Mouse (Mus musculus) midbrain, embryonic 11.5 days (tissue): ENCODE results near the gene Cfap100. TPM values are rescaled to one million over a fixed set of nuclear protein-coding genes. Genes with fewer than 3 reads are reported as not detected.
A peak's percentile ranks its signal among the peaks of the same experiment; 100 is the strongest.

Experiments
- ATAC-seq: fragments of 200-750 bp; cut with Nextera tagmentation; 2 replicates; pipeline ENCODE4 v1.8.0; 2017; ENCODE audit warnings: moderate TSS enrichment, moderate library complexity; ENCODE audit not compliant: low FRiP score
- DNase-seq: peaks from one replicate; pipeline ENCODE4 v3.0.0; 2015; ENCODE audit warnings: low spot score; ENCODE audit errors: missing footprints
- H3K27ac ChIP-seq: fragments of 300-500 bp; sonication (generic); 2 replicates; pipeline ENCODE4 v1.5.1; 2014; ENCODE audit warnings: low read depth, low read length
- H3K27me3 ChIP-seq: fragments of 300-500 bp; sonication (generic); 2 replicates; pipeline ENCODE4 v1.6.1; 2014; ENCODE audit warnings: mild to moderate bottlenecking, low read length, moderate library complexity, mixed read lengths; ENCODE audit not compliant: control insufficient read depth, insufficient read depth
- H3K36me3 ChIP-seq: fragments of 300-500 bp; sonication (generic); 2 replicates; pipeline ENCODE4 v1.6.1; 2014; ENCODE audit warnings: mild to moderate bottlenecking, low read length, moderate library complexity, mixed read lengths; ENCODE audit not compliant: control insufficient read depth, insufficient read depth
- H3K4me1 ChIP-seq: fragments of 300-500 bp; sonication (generic); 2 replicates; pipeline ENCODE4 v1.6.1; 2014; ENCODE audit warnings: low read length; ENCODE audit not compliant: control insufficient read depth, insufficient read depth
- H3K4me2 ChIP-seq: fragments of 300-500 bp; sonication (generic); 2 replicates; pipeline ENCODE4 v1.6.1; 2014; ENCODE audit warnings: mild to moderate bottlenecking, moderate library complexity
- H3K4me3 ChIP-seq: fragments of 300-500 bp; sonication (generic); 2 replicates; pipeline ENCODE4 v1.5.1; 2014; ENCODE audit warnings: low read depth, low read length
- H3K9ac ChIP-seq: fragments of 300-500 bp; sonication (generic); 2 replicates; pipeline ENCODE4 v1.6.1; 2014; ENCODE audit warnings: low read length
- H3K9me3 ChIP-seq: fragments of 300-500 bp; sonication (generic); 2 replicates; pipeline ENCODE4 v1.6.1; 2016; ENCODE audit warnings: low read length; ENCODE audit not compliant: control insufficient read depth
- WGBS: fragments of 180-500 bp; shearing (Covaris S2); extraction: QIAGEN DNeasy Blood & Tissue Kit; methylation state at CpG from one replicate; pipeline ENCODE4 v1.1.7; 2014; 5-methylcytosine and 5-hydroxymethylcytosine counted together
- polyA plus RNA-seq: library from polyadenylated mRNA; unstranded; fragments of >200 nt; fragmentation: Nextera tagmentation; extraction: Ambion mirVana; gene quantifications from 2 replicates; pipeline ENCODE4 v1.2.1, GENCODE M21; 2014

Gene Cfap100
- polyA plus RNA-seq, 1 experiment from 2014 or later: 2.8 TPM

DNA sequence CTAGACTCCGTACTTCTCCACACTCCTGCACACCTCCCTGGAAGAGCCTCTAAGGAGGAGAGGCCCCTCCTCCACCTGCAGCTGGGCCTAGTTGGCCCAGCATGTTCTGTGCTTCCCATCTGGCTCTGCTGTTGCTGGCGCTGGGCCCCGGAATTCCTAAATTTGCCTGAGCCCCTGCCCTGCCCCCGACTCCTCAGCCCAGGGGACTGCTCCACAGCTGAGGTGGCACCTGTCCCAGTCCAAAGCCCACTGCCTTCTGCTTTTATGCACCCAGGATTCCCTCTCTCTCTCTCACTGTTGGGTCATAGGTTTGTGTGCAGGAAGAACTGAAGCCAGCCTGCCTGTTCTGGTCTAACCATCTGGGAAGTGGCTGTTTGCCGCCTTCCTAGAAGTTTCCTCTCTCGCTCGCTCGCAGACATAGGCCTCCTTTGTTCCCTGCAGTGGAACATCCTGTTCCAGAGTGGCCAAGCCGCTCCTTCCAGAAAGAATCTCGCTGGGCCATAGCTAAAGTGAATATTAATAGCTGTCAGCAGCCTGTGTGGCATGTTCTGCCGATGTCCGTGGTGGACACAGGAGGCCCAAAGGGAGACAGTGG is 42.4 kb upstream of the Cfap100 start:
- no peak overlapping the region for H3K27ac ChIP-seq
- no peaks in the 10 kb centered on the region for H3K27me3 ChIP-seq
- no peak overlapping the region for H3K4me3 ChIP-seq
- DNase-seq (no peak), ATAC-seq (no peak)
- no peak overlapping the region for H3K4me2 ChIP-seq
- H3K9me3 ChIP-seq: no peaks in the 10 kb centered on the region
- H3K36me3 ChIP-seq: no peaks in the 10 kb centered on the region
- WGBS: 76% methylated on average over 12 of the region's 12 CpGs
- H3K4me1 ChIP-seq: 0 out of 2 replicates have a peak, but pooled peaks cover 3% of the 10 kb centered on the region
- no peak overlapping the region for H3K9ac ChIP-seq

DNA sequence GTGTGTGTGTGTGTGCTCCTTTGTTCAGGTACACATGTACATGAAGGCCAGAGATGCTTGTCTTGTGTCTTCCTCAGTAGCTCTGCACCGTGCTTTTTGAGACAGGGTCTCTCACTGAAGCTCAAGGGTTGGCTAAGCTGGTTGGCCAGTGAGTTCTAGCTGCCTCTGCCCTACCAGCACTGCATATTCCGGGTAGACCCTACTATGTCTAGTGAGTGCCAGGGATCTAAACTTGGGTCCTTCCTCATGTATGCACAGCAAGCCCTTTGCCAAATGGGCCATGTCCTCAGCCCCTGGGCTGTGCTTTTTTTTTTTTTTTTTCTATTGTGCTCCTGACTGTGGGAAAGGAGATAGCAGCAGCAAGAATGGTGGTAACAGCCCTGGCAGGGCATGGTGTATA is 41.7 kb upstream of the Cfap100 start:
- Histone ChIP-seq H3K36me3 (no peaks in the 10 kb centered on the region), H3K4me3 (no peak overlapping the region), H3K4me1 (no peaks in the 10 kb centered on the region), H3K27ac (no peak overlapping the region), H3K4me2 (no peak overlapping the region), H3K9ac (no peak overlapping the region), H3K27me3 (no peaks in the 10 kb centered on the region), H3K9me3 (no peaks in the 10 kb centered on the region)
- 86% methylated on average over 2 of the region's 2 CpGs for WGBS
- DNase-seq: no peak
- no peak for ATAC-seq

DNA sequence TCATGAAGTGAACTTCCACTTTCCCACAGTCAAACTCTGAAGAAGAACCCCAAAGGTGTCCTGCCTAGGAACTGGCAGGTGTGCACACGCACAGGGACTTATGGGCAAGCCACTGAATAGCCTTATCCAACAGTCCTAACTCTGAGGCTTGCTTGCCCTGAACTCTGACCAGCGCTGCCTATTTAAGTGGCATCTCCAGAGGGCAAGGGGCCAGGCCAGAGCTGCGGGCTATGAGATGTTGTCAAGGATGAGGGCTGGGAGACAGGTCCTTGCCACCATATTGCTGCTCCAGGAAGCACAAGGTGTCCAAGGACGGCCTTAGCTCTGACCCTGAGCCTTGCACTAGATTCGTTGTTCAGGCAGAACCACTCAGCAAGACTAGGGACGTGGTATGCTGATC is 40.4 kb upstream of the Cfap100 start:
- Histone ChIP-seq H3K9ac (no peak overlapping the region), H3K27ac (no peak overlapping the region), H3K27me3 (no peaks in the 10 kb centered on the region; the same call in 1 of the 2 replicates), H3K4me3 (no peak overlapping the region), H3K4me1 (0 out of 2 replicates have a peak, but pooled peaks cover under 1% of the 10 kb centered on the region), H3K4me2 (no peak overlapping the region), H3K36me3 (no peaks in the 10 kb centered on the region), H3K9me3 (no peaks in the 10 kb centered on the region)
- 92% methylated on average over 6 of the region's 6 CpGs for WGBS
- ATAC-seq (no peak), DNase-seq (no peak)

DNA sequence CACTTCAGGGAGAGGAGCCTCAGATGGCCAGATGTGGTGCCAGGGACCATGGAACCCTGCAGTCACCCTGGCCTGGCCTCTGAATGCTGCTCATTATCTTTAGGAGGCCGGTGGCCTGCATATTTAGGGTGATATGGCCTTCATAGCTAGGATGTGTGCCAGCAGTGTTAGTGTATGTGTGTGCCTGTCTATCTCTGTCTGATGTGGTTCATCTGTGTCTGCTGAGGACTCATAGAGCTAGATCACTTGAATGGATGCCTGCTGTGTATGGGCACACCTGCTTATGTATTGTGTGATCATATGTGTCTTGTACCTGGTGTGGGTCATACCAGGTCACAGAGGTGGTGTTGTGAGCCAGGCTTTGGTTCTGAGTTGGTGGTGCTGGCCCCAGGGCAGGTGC is 39.6 kb upstream of the Cfap100 start:
- H3K4me1 ChIP-seq: peaks cover 8% of the 10 kb centered on the region; the same call in 1 of the 2 replicates
- no peaks in the 10 kb centered on the region for H3K36me3 ChIP-seq
- ATAC-seq (no peak), DNase-seq (no peak)
- H3K9me3 ChIP-seq: no peaks in the 10 kb centered on the region
- no peak overlapping the region for H3K4me3 ChIP-seq
- H3K27me3 ChIP-seq: peaks cover 3% of the 10 kb centered on the region; the same call in 1 of the 2 replicates
- no peak overlapping the region for H3K27ac ChIP-seq
- H3K9ac ChIP-seq: no peak overlapping the region
- 81% methylated on average over 1 of the region's 1 CpGs for WGBS
- H3K4me2 ChIP-seq: no peak overlapping the region

DNA sequence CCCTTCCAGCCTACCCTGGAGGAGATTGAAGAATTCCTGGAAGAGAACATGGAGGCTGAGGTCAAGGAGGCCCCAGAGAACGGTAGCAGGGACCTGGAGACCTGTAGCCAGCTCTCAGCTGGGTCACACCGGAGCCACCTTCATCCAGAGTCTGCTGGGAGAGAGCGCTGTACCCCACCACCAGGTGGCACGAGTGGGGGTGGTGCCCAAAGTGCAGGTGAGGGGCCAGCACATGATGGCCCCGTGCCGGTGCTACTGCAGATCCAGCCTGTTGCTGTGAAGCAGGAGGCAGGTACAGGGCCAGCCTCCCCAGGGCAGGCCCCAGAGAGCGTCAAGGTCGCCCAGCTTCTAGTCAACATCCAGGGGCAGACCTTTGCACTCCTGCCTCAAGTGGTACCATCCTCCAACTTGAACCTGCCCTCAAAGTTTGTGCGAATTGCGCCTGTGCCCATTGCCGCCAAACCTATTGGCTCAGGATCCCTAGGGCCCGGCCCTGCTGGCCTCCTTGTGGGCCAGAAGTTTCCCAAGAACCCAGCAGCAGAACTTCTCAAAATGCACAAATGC is 38.3 kb upstream of the Cfap100 start:
- H3K9me3 ChIP-seq: no peaks in the 10 kb centered on the region
- no peak overlapping the region for H3K4me2 ChIP-seq
- H3K4me1 ChIP-seq: peaks cover 14% of the 10 kb centered on the region
- ATAC-seq: no peak
- no peaks in the 10 kb centered on the region for H3K36me3 ChIP-seq
- no peak overlapping the region for H3K9ac ChIP-seq
- H3K4me3 ChIP-seq: no peak overlapping the region
- no peak overlapping the region for H3K27ac ChIP-seq
- WGBS: 91% methylated on average over 12 of the region's 12 CpGs
- peaks cover 10% of the 10 kb centered on the region for H3K27me3 ChIP-seq
- no peak for DNase-seq

DNA sequence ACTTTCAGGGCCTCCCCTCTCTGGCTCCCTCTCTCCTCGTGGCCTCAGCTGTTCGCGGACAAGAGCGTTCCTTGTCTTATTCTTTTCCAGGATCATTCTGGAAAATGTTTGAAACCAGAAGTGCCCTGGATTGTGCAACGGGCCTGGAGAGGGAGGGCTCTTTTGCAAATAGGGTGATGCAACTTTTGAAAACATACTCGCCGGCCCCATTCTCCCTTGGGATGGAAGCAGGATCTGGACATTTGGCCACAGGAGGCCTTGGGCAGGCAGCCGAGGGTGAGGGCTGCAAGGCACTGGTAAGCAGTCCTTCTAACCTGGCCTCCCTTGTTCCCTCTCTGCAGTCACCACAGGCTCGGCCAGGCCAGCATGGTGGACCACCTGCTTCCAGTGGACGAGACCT is 37.5 kb upstream of the Cfap100 start:
- ATAC-seq: no peak
- H3K36me3 ChIP-seq: no peaks in the 10 kb centered on the region
- H3K27me3 ChIP-seq: peaks cover 19% of the 10 kb centered on the region
- WGBS: 87% methylated on average over 10 of the region's 10 CpGs
- peaks cover 14% of the 10 kb centered on the region for H3K4me1 ChIP-seq
- DNase-seq: no peak
- H3K9me3 ChIP-seq: no peaks in the 10 kb centered on the region
- H3K27ac ChIP-seq: no peak overlapping the region
- no peak overlapping the region for H3K4me3 ChIP-seq
- H3K9ac ChIP-seq: no peak overlapping the region
- H3K4me2 ChIP-seq: no peak overlapping the region

DNA sequence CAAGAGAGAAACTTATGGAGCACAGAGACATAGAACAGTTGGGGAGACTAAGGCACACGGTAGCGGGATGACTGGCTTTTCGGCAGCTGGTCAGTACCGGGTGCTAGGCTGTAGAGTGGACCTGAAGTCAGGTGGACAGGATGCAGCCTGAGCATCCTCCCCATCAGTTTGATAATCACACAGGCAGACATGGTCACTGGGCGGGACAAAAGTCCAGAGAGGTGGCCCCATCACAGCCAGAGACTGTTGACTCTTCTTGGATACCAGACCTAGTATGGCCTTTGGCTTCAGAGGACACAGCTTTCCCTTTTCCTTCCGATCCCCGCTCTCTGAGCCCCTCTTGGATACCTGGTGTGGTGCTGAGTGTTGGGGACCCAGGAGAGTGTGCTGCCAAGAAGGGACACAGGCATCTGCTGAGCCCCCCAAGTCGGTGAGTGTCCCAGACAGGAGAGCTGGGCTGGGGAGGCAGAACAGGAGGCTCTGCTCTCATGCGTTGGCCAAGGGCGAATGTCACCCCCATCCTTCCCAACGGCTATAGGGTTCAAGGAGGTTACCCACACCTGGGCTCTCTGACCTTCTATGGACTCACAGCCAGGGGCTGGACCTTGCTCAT is 36.5 kb upstream of the Cfap100 start:
- H3K36me3 ChIP-seq: no peaks in the 10 kb centered on the region
- peaks cover 23% of the 10 kb centered on the region for H3K27me3 ChIP-seq
- H3K27ac ChIP-seq: no peak overlapping the region
- H3K4me3 ChIP-seq: no peak overlapping the region
- H3K9ac ChIP-seq: no peak overlapping the region
- DNase-seq: no peak
- ATAC-seq: no peak
- H3K4me2 ChIP-seq: no peak overlapping the region
- WGBS: 94% methylated on average over 11 of the region's 11 CpGs
- H3K4me1 ChIP-seq: peaks cover 14% of the 10 kb centered on the region
- H3K9me3 ChIP-seq: no peaks in the 10 kb centered on the region

DNA sequence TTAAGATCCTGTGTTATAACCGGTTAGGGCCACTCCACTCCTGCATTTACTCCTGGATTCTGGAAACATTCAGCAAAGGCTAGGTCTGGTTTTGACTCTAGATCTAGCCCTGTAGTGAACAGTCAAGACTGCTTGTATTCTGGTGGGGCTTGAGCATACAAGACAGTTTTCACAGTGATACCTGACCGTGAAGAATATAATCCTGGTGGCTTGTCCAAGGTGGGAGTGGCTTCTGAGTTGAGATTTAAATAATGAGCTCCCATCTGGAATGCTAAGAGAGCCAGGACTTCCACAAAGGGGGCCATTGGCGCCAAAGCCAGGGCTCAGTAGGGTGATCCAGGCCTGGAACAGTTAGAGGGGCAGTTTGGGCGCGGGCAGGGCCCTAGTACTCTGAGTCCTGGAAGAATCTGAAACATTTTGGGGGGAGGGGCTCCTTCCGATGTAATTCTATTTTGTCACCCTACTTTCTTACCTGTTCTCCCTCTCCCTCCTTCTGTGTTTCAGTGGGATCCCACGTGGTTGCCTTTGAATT is 35.4 kb upstream of the Cfap100 start:
- peaks cover 23% of the 10 kb centered on the region for H3K27me3 ChIP-seq
- peak overlapping the region; percentile 61 for H3K4me3 ChIP-seq
- 44% methylated on average over 7 of the region's 7 CpGs for WGBS
- peak overlapping the region; percentile 100 for H3K4me2 ChIP-seq
- ATAC-seq (no peak), DNase-seq (peak; percentile 91)
- no peaks in the 10 kb centered on the region for H3K36me3 ChIP-seq
- H3K27ac ChIP-seq: no peak overlapping the region
- peaks cover 14% of the 10 kb centered on the region for H3K4me1 ChIP-seq
- no peaks in the 10 kb centered on the region for H3K9me3 ChIP-seq
- H3K9ac ChIP-seq: no peak overlapping the region

DNA sequence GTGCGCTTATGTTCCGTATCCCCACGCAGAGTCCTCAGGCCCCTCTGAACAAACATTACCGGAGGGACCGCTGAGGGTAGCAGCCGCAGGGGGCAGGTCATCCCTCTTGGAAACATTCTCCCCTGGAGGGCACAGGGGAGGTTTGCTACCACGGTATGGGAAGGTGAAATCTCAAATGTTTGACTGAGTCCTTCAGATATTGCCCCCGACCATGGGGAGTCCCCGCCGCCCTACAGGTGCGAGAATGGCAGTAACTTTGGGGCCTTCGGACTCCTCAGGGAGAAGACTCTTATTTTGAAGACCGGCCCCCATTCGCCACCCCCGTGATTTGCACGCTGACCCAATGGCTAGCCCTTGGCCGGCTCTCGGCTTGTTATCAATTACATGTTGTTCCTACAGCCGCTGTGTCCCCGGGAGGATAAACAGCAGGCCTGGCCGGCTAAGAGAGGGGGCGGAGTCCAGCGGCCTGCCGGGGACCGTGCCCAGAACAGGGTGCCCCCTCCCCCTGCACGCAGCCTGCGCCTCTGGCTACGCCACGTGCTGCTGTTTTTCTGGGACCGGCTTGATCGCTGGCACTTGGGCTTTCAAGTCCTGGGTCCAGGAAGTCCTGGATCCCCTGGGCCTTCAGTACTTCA is 34.7 kb upstream of the Cfap100 start:
- DNase-seq: peak; percentile 93

More for the DNA sequence above, 34.7 kb upstream of the Cfap100 start:
- peak; percentile 77 for ATAC-seq
- Histone ChIP-seq H3K4me3 (peak overlapping the region; percentile 61), H3K27ac (no peak overlapping the region), H3K36me3 (no peaks in the 10 kb centered on the region), H3K4me1 (peaks cover 14% of the 10 kb centered on the region), H3K9me3 (no peaks in the 10 kb centered on the region), H3K27me3 (peaks cover 23% of the 10 kb centered on the region), H3K9ac (peak overlapping the region; percentile 72), H3K4me2 (peak overlapping the region; percentile 100)
- under 1% methylated on average over 31 of the region's 31 CpGs for WGBS
